Mouse (Mus musculus): ENCODE data around the gene Epha4.

The Epha4 gene

GRCm38 (mm10) chr1:77446438-77446837, 68.5 kb downstream of the Epha4 start:
- DNase-seq (ENCODE audit: low spot score in 2 of 2) = no peak

- DNase-seq (ENCODE audit: low spot score in 2 of 2) = no peak
Observed at GRCm38 (mm10) chr1:77444648-77445047, 70.2 kb downstream of the Epha4 start.

- DNase-seq (ENCODE audit: low spot score in 2 of 2) = no peak
Observed at GRCm38 (mm10) chr1:77441987-77442386, 72.9 kb downstream of the Epha4 start.

- no peak for DNase-seq (ENCODE audit: low spot score in 2 of 2)
Observed at GRCm38 (mm10) chr1:77441401-77441800, 73.5 kb downstream of the Epha4 start.

- DNase-seq (ENCODE audit: low spot score in 2 of 2) = no peak
Observed at GRCm38 (mm10) chr1:77440512-77440911, 74.4 kb downstream of the Epha4 start.

- no peak for DNase-seq (ENCODE audit: low spot score in 2 of 2)
Observed at GRCm38 (mm10) chr1:77439383-77440074, 75.4 kb downstream of the Epha4 start.

GRCm38 (mm10) chr1:77438639-77439038, 76.2 kb downstream of the Epha4 start:
- DNase-seq (ENCODE audit: low spot score in 2 of 2) = no peak

GRCm38 (mm10) chr1:77437881-77438610, 76.8 kb downstream of the Epha4 start:
- DNase-seq (ENCODE audit: low spot score in 2 of 2) = no peak

- no peak for DNase-seq (ENCODE audit: low spot score in 2 of 2)
Observed at GRCm38 (mm10) chr1:77435045-77435444, 79.8 kb downstream of the Epha4 start.

GRCm38 (mm10) chr1:77433148-77433547, 81.7 kb downstream of the Epha4 start:
- no peak for DNase-seq (ENCODE audit: low spot score in 2 of 2)

- no peak for DNase-seq (ENCODE audit: low spot score in 2 of 2)
Observed at GRCm38 (mm10) chr1:77432489-77432888, 82.4 kb downstream of the Epha4 start.

GRCm38 (mm10) chr1:77429174-77429573, 85.7 kb downstream of the Epha4 start:
- no peak for DNase-seq (ENCODE audit: low spot score in 2 of 2)

GRCm38 (mm10) chr1:77426956-77427355, 87.9 kb downstream of the Epha4 start:
- DNase-seq (ENCODE audit: low spot score in 2 of 2) = no peak

- no peak for DNase-seq (ENCODE audit: low spot score in 2 of 2)
Observed at GRCm38 (mm10) chr1:77425171-77425570, 89.7 kb downstream of the Epha4 start.

GRCm38 (mm10) chr1:77421081-77421480, 93.8 kb downstream of the Epha4 start:
- no peak for DNase-seq (ENCODE audit: low spot score in 2 of 2)

GRCm38 (mm10) chr1:77420348-77420747, 94.5 kb downstream of the Epha4 start:
- DNase-seq (ENCODE audit: low spot score in 2 of 2) = no peak

- no peak for DNase-seq (ENCODE audit: low spot score in 2 of 2)
Observed at GRCm38 (mm10) chr1:77416872-77417271, 98.0 kb downstream of the Epha4 start.

GRCm38 (mm10) chr1:77412871-77413669, 101.8 kb downstream of the Epha4 start:
- DNase-seq (ENCODE audit: low spot score in 2 of 2) = no peak

GRCm38 (mm10) chr1:77412285-77412684, 102.6 kb downstream of the Epha4 start:
- no peak for DNase-seq (ENCODE audit: low spot score in 2 of 2)

GRCm38 (mm10) chr1:77411222-77411621, 103.7 kb downstream of the Epha4 start:
- DNase-seq (ENCODE audit: low spot score in 2 of 2) = no peak

- DNase-seq (ENCODE audit: low spot score in 2 of 2) = no peak
Observed at GRCm38 (mm10) chr1:77410716-77411115, 104.2 kb downstream of the Epha4 start.

GRCm38 (mm10) chr1:77410153-77410552, 104.7 kb downstream of the Epha4 start:
- no peak for DNase-seq (ENCODE audit: low spot score in 2 of 2)
